Mouse (Mus musculus) liver, embryonic 15.5 days (tissue): ENCODE data around the gene Smoc1. TPM values are rescaled to one million over a fixed set of nuclear protein-coding genes. Genes with fewer than 3 reads are reported as not detected.

ENCODE experiments used
- ATAC-seq: fragments of 200-750 bp; cut with Nextera tagmentation; 2 replicates; pipeline ENCODE4 v1.8.0; 2017; ENCODE audit warnings: moderate number of reproducible peaks, mild to moderate bottlenecking, moderate library complexity; ENCODE audit not compliant: insufficient read depth
- H3K27ac ChIP-seq: fragments of 300-500 bp; sonication (generic); replicated peaks from 2 replicates; pipeline ENCODE4 v1.5.1; 2015; ENCODE audit warnings: mild to moderate bottlenecking, inconsistent platforms
- H3K27me3 ChIP-seq: fragments of 300-500 bp; sonication (generic); 2 replicates; pipeline ENCODE4 v1.6.1; 2015; ENCODE audit warnings: mild to moderate bottlenecking, inconsistent platforms
- H3K36me3 ChIP-seq: fragments of 300-500 bp; sonication (generic); replicated peaks from 2 replicates; pipeline ENCODE4 v1.6.1; 2015; ENCODE audit warnings: moderate library complexity, mild to moderate bottlenecking, inconsistent platforms
- H3K4me1 ChIP-seq: fragments of 300-500 bp; sonication (generic); replicated peaks from 2 replicates; pipeline ENCODE4 v1.6.1; 2015; ENCODE audit warnings: inconsistent platforms
- H3K4me2 ChIP-seq: fragments of 300-500 bp; sonication (generic); 2 replicates; pipeline ENCODE4 v1.6.1; 2015; ENCODE audit warnings: moderate library complexity, mild to moderate bottlenecking, inconsistent platforms
- H3K4me3 ChIP-seq: fragments of 300-500 bp; sonication (generic); replicated peaks from 2 replicates; pipeline ENCODE4 v1.5.1; 2015; ENCODE audit warnings: mild to moderate bottlenecking, inconsistent platforms
- H3K9ac ChIP-seq: fragments of 300-500 bp; sonication (generic); 2 replicates; pipeline ENCODE4 v1.6.1; 2015; ENCODE audit warnings: moderate library complexity, mild to moderate bottlenecking, inconsistent platforms
- H3K9me3 ChIP-seq: fragments of 300-500 bp; sonication (generic); replicated peaks from 2 replicates; pipeline ENCODE4 v1.6.1; 2016; ENCODE audit warnings: inconsistent platforms
- WGBS: fragments of 180-500 bp; shearing (Covaris S2); methylation state at CpG from one replicate; pipeline ENCODE4 v1.1.7; 2015; ENCODE audit warnings: mixed read lengths; ENCODE audit not compliant: insufficient replicate concordance; 5-methylcytosine and 5-hydroxymethylcytosine counted together
- polyA plus RNA-seq: library from polyadenylated mRNA; unstranded; fragments of >200 nt; fragmentation: Nextera tagmentation; extraction: Ambion mirVana; gene quantifications from 2 replicates; pipeline ENCODE4 v1.2.1, GENCODE M21; 2015

Smoc1 gene
- polyA plus RNA-seq, 1 experiment from 2014 or later, result 9.5 TPM

DNA sequence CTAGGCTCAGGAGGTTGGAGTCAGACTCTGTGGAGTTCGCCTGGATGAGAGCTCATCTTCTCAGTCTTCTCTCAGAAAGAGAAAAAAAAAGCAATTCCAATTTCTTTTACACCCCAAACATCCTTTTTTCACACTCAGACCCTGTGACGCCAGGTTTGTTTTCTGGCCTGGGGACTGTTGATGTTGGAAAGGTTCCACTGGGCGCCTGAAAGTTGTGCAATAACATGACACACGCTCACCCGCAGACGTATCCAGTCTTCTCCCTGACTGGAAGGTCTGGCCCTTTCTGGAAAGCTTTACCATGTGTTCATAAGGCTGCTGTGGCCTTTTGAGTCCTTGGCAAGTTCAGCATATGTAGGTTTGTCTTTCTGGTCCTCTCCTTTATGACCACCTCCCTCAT lies 129.1 kb downstream of the Smoc1 start:
- ATAC-seq, result 0 out of 2 replicates have a peak, but pooled peaks have one; percentile 37
- 54% methylated on average over 6 of the region's 6 CpGs for WGBS
- Histone ChIP-seq H3K4me2 (no peak overlapping the region), H3K4me1 (0 out of 2 replicates have a peak, but pooled peaks cover 3% of the 10 kb centered on the region), H3K27me3 (no peaks in the 10 kb centered on the region), H3K27ac (no peak overlapping the region), H3K36me3 (no peaks in the 10 kb centered on the region), H3K4me3 (no peak overlapping the region), H3K9me3 (no peaks in the 10 kb centered on the region), H3K9ac (no peak overlapping the region)

DNA sequence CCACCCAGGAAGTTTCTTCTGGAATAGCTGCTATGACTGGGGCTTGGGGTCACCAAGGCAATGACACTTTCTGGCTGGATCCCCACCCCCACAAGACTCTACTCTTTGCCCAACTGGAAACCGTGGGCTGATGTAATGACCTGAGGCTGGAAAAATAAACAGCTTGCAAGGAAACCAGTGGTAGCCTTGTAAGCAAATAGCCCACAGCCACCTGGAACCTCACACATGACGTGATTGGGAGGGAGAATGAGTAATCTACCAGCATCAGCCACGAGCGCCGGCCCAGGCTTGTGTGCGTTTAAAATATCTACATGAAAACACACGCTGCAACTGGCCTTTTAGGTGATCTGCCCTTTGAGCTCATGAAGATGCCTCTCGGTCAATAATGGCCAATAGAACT lies 130.2 kb downstream of the Smoc1 start:
- Histone ChIP-seq H3K27me3 (no peaks in the 10 kb centered on the region), H3K9me3 (no peaks in the 10 kb centered on the region), H3K4me3 (no peak overlapping the region), H3K9ac (no peak overlapping the region), H3K4me1 (0 out of 2 replicates have a peak, but pooled peaks cover 3% of the 10 kb centered on the region), H3K27ac (no peak overlapping the region), H3K4me2 (no peak overlapping the region), H3K36me3 (no peaks in the 10 kb centered on the region)
- 55% methylated on average over 8 of the region's 8 CpGs for WGBS
- no peak for ATAC-seq

DNA sequence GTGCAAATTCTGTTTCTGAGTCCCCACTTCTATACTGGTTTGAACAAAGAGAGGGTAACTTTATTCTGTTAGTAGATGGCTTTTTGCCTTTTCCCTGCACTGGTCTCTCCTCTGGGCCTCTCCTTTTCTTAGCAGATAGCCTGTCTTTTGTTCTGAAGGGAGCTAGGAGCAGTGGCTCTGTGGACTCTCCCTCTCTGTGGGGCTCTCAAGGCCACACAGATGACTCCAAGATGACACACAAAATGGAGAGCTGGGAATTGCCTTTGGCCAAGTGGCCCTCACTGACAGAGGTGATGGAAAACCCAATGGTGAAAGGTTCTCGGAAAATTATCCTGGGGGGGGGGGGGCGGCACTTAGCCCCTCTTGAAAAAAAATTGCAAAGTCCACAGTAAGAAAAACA lies 133.3 kb downstream of the Smoc1 start:
- no peak overlapping the region for H3K9ac ChIP-seq
- WGBS, result 42% methylated on average over 2 of the region's 2 CpGs
- no peak overlapping the region for H3K4me2 ChIP-seq
- H3K9me3 ChIP-seq, result no peaks in the 10 kb centered on the region
- H3K36me3 ChIP-seq, result no peaks in the 10 kb centered on the region
- ATAC-seq, result no peak
- H3K4me1 ChIP-seq, result 0 out of 2 replicates have a peak, but pooled peaks cover 3% of the 10 kb centered on the region
- H3K4me3 ChIP-seq, result no peak overlapping the region
- no peak overlapping the region for H3K27ac ChIP-seq
- H3K27me3 ChIP-seq, result no peaks in the 10 kb centered on the region

DNA sequence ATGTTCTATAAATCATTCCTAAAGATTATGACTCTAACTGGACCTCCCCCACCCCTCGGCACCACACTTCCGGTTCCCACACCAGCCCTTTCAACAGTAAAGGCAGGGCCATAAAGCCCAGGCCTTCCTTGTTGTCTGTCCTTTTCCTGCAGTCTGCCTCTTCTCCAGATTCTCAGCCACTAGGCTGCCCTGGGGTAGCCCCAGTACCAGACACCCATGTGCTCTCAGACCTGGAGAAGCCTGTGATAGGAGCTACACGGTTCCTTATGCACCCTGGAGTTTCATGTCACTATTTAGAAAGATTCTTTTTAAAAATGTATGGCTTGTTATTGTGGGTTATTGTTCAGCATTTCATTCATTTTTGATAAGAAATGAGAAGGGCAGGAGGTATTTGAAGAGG lies 133.8 kb downstream of the Smoc1 start:
- Histone ChIP-seq H3K9ac (no peak overlapping the region), H3K4me2 (no peak overlapping the region), H3K36me3 (no peaks in the 10 kb centered on the region), H3K27me3 (no peaks in the 10 kb centered on the region), H3K9me3 (no peaks in the 10 kb centered on the region), H3K4me1 (0 out of 2 replicates have a peak, but pooled peaks cover 3% of the 10 kb centered on the region), H3K27ac (no peak overlapping the region), H3K4me3 (no peak overlapping the region)
- 44% methylated on average over 3 of the region's 3 CpGs for WGBS
- no peak for ATAC-seq

DNA sequence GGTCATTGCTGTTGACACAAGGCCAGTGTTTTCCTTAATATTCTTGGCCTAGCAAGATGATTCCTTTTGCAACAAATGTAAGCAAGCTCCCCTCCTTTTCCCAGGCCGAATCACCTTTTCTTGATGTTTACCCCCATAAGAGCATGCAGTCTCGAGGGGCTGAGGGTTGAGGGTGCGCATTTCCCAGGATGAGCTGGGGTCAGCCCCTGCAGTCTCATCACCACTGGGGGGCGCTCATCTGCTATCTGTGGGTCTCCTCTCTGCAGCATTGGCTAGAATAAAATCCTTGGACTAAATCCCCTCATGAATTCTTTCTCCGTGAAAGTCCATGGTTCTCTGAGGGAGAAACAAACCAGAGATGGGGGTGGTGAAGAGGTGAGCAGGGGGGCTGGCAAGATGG lies 134.2 kb downstream of the Smoc1 start:
- Histone ChIP-seq H3K4me3 (no peak overlapping the region), H3K9ac (no peak overlapping the region), H3K27ac (no peak overlapping the region), H3K27me3 (no peaks in the 10 kb centered on the region), H3K4me1 (0 out of 2 replicates have a peak, but pooled peaks cover 3% of the 10 kb centered on the region), H3K9me3 (no peaks in the 10 kb centered on the region), H3K36me3 (no peaks in the 10 kb centered on the region), H3K4me2 (no peak overlapping the region)
- whole genome bisulfite sequencing, result 53% methylated on average over 5 of the region's 5 CpGs
- no peak for ATAC-seq

DNA sequence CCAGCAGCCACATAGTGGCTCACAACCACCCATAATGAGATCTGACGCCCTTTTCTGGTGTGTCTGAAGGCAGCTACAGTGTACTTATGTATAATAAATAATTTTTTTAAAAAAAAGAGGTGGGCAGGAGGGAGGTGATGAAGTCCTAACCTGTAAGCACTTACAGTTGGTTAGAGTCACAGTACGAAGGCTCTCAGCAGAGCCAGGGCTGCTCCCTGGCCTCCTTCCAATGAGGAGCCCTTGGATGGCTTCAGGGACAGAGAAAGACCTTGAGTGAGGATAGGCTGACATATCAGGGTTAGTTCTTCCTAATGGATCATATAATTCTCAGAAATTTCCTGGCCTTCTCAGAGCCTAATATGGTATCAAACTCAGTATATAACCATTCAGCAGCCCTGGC lies 134.7 kb downstream of the Smoc1 start:
- Histone ChIP-seq H3K9me3 (no peaks in the 10 kb centered on the region), H3K27ac (no peak overlapping the region), H3K27me3 (no peaks in the 10 kb centered on the region), H3K36me3 (no peaks in the 10 kb centered on the region), H3K4me1 (0 out of 2 replicates have a peak, but pooled peaks cover 3% of the 10 kb centered on the region), H3K9ac (no peak overlapping the region), H3K4me3 (no peak overlapping the region), H3K4me2 (no peak overlapping the region)
- WGBS, result 54% methylated on average over 2 of the region's 2 CpGs
- no peak for ATAC-seq

DNA sequence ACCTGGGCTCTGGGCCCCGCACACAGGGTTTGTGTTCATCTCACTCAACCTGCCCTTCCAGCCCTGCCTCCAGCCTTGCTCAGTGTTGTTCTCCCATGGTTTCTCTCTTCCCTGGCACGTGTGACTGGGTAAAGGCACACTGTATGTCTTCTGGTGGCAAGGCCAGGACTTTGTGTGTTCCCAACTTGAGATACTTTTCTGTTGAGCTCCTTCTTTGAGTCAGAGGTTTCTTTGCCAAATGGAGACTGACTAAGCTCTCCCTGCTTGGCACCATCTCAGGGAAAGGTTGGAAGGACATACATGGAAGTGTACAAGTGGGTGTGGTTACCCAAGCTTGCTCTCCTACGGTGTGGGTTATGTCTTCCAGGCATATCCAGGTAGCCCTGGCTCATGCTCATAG lies 136.5 kb downstream of the Smoc1 start:
- no peak overlapping the region for H3K9ac ChIP-seq
- 50% methylated on average over 3 of the region's 3 CpGs for WGBS
- no peaks in the 10 kb centered on the region for H3K9me3 ChIP-seq
- H3K27me3 ChIP-seq, result no peaks in the 10 kb centered on the region
- no peak overlapping the region for H3K4me2 ChIP-seq
- no peak overlapping the region for H3K27ac ChIP-seq
- no peaks in the 10 kb centered on the region for H3K36me3 ChIP-seq
- no peaks in the 10 kb centered on the region for H3K4me1 ChIP-seq
- ATAC-seq, result no peak
- H3K4me3 ChIP-seq, result no peak overlapping the region

DNA sequence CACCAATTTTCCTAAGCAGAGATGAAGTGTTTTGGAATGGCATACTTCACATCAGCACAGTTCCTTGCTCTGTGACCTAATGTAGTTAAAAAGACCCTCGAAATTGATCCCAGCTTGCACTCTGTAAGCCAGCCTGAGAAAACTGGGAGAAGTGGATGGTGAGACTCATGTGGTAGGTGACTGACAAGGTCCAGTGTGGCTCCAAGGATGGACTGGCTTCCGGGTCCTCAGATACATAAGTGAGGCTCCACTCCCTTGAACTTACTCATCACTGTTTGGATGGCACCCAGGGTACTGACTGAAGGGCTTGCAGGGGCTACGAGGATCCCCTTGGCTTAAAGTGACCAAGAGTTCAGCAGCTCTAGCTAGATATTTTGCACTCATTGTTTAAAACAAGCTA lies 137.0 kb downstream of the Smoc1 start:
- Histone ChIP-seq H3K4me3 (no peak overlapping the region), H3K4me2 (no peak overlapping the region), H3K36me3 (no peaks in the 10 kb centered on the region), H3K27me3 (no peaks in the 10 kb centered on the region), H3K4me1 (no peaks in the 10 kb centered on the region), H3K27ac (no peak overlapping the region), H3K9ac (no peak overlapping the region), H3K9me3 (no peaks in the 10 kb centered on the region)
- 61% methylated on average over 3 of the region's 3 CpGs for WGBS
- no peak for ATAC-seq

DNA sequence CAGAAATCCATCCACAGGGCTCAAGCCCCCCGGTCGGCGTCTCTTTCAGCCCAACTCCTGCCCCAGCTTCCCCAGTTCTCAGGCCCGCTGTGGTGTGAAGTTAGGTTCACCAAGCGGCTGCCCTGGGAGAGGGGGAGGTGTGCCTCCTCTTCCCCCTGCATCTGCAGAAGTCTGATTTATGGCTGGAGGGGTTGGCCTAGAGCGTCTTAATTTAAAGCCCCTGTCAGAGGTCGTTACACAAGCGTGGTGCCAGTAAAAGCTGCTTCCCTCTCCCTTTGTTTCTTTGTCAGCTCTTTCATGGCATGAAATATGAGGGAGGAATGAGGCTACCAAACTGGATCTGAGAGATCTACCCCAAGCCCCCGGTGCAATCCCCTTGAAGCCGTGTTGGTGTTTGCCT lies 139.5 kb downstream of the Smoc1 start:
- no peak for ATAC-seq
- no peaks in the 10 kb centered on the region for H3K36me3 ChIP-seq
- 35% methylated on average over 10 of the region's 10 CpGs for WGBS
- H3K27ac ChIP-seq, result no peak overlapping the region
- H3K4me1 ChIP-seq, result no peaks in the 10 kb centered on the region
- no peak overlapping the region for H3K4me3 ChIP-seq
- no peaks in the 10 kb centered on the region for H3K27me3 ChIP-seq
- H3K4me2 ChIP-seq, result no peak overlapping the region
- no peaks in the 10 kb centered on the region for H3K9me3 ChIP-seq
- no peak overlapping the region for H3K9ac ChIP-seq

DNA sequence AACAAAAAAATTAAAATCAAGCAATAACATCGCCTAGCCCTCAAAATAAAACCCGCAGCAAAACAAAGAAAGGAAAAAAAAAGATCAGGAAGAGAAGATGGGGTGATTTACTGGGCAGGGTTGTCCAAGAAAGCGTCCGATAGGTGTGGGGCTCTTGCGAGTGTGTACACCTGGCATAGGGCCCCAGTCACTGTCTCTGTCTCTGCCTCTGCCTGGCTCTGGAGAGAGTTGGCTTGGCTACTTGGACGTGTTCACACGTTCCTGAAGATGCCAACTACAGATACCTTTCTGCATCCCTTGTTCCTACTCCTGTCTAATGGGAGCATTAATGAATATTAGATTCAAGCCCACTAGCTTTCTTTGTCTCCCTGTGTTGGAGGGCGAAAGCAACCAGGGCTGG lies 140.0 kb downstream of the Smoc1 start:
- Histone ChIP-seq H3K27me3 (no peaks in the 10 kb centered on the region), H3K4me2 (no peak overlapping the region), H3K4me3 (no peak overlapping the region), H3K27ac (no peak overlapping the region), H3K4me1 (no peaks in the 10 kb centered on the region), H3K9me3 (no peaks in the 10 kb centered on the region), H3K9ac (no peak overlapping the region), H3K36me3 (no peaks in the 10 kb centered on the region)
- WGBS, result 62% methylated on average over 8 of the region's 8 CpGs
- no peak for ATAC-seq

DNA sequence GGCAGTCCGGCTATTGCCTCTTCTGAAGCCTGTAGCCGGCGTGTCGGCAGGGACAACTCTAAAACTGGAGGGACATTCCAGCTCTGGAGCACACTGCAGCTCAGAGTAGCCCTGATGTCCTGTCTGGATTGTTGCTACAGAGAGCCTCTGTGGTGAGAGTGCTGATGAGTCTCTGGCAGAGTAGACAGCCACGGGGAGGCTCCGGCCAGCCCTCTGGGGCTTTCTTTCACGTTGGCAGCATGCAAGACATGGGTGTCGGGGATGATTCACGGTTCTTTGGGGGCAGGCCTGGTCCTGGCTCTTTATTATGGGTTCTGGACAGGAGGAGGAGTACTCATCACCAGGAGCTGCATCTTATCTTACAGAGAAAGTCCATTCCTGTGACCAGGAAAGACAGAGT lies 140.5 kb downstream of the Smoc1 start:
- Histone ChIP-seq H3K4me1 (no peaks in the 10 kb centered on the region), H3K4me2 (no peak overlapping the region), H3K27me3 (no peaks in the 10 kb centered on the region), H3K9ac (no peak overlapping the region), H3K27ac (no peak overlapping the region), H3K4me3 (no peak overlapping the region), H3K9me3 (no peaks in the 10 kb centered on the region), H3K36me3 (no peaks in the 10 kb centered on the region)
- 68% methylated on average over 9 of the region's 9 CpGs for WGBS
- no peak for ATAC-seq

DNA sequence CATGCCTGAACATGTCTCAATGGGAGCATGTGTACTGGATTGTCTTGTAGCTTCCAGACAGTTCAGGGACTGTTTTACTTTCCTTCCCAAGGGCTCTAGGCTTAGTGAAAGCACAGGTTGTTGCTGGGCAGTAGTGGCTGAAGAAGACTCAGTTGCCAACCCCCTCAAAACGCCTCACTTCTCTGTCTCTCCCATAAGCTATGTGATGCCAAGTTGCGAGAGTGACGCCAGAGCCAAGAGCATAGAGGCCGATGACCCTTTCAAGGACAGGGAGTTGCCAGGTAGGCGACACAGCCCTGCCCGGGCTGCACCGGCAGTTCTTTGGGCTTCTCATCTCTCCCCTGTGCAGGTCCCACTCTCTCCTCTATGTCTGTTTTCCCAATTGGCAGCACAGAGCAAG lies 141.4 kb downstream of the Smoc1 start:
- no peak overlapping the region for H3K4me2 ChIP-seq
- no peak for ATAC-seq
- H3K4me3 ChIP-seq, result no peak overlapping the region
- H3K4me1 ChIP-seq, result no peaks in the 10 kb centered on the region
- no peak overlapping the region for H3K27ac ChIP-seq
- H3K36me3 ChIP-seq, result no peaks in the 10 kb centered on the region
- WGBS, result 70% methylated on average over 7 of the region's 7 CpGs
- H3K9me3 ChIP-seq, result no peaks in the 10 kb centered on the region
- no peaks in the 10 kb centered on the region for H3K27me3 ChIP-seq
- no peak overlapping the region for H3K9ac ChIP-seq
